Mouse (Mus musculus) thymus, postnatal 25 days (tissue): ENCODE data around the gene Dnajb1.
"Not testable (repeated sequence)": the region's sequence is repeated elsewhere in the genome, so short reads cannot be mapped to it uniquely, and the experiment has no call there.

ENCODE experiments used
- DNase-seq: peaks from one replicate; pipeline ENCODE4 v3.0.0; 2022

The Dnajb1 gene

GRCm38 (mm10) chr8:83578131-83579055 is 29.6 kb upstream of the Dnajb1 start:
- no peak for DNase-seq

- DNase-seq = no peak
These were observed 28.3 kb upstream of the Dnajb1 start for GRCm38 (mm10) chr8:83579676-83580075.

GRCm38 (mm10) chr8:83580826-83581225 is 27.2 kb upstream of the Dnajb1 start:
- no peak for DNase-seq

- no peak for DNase-seq
These were observed 25.8 kb upstream of the Dnajb1 start for GRCm38 (mm10) chr8:83582226-83582625.

GRCm38 (mm10) chr8:83583236-83583635 is 24.8 kb upstream of the Dnajb1 start:
- DNase-seq = no peak

GRCm38 (mm10) chr8:83584771-83585170 is 23.2 kb upstream of the Dnajb1 start:
- DNase-seq = no peak

- no peak for DNase-seq
These were observed 22.7 kb upstream of the Dnajb1 start for GRCm38 (mm10) chr8:83585333-83585732.

DNA sequence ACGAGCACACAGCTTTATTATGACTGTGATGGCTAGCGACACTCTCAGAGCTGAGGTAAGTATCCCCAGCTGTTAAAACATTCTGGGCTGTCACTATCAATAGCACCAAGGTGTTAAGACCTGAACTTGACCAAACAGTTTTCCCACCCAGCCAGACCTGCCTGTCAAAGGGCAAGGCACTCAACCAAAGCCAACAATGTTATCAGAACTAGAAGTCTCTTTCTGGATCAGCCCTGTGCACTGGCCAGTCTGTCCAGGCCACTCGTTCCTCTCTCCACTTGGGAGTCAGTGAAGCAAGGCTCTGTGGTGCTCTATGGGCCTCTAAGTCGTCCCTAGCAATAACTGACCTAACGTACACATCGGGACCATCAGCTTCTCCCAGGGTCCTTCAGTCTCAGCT is 20.3 kb upstream of the Dnajb1 start:
- no peak for DNase-seq

DNA sequence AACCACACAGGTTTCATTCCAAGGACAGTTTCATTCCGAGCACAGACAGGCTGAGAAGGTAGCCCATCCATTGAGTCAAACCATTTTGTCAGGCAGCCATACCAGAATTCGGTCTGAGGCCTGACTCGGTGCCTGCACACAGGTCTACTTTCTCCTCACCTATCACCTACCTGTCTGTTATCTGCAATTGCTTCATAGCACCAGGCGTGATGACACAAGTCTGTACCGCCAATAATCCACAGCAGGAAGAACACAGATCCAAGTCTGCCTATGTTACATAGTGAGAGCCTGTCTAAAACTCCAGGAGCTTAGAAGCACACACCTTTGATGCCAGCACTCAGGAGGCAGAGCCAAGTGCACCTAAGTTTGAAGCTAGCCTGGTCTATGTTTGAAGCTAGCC is 19.1 kb upstream of the Dnajb1 start:
- no peak for DNase-seq

DNA sequence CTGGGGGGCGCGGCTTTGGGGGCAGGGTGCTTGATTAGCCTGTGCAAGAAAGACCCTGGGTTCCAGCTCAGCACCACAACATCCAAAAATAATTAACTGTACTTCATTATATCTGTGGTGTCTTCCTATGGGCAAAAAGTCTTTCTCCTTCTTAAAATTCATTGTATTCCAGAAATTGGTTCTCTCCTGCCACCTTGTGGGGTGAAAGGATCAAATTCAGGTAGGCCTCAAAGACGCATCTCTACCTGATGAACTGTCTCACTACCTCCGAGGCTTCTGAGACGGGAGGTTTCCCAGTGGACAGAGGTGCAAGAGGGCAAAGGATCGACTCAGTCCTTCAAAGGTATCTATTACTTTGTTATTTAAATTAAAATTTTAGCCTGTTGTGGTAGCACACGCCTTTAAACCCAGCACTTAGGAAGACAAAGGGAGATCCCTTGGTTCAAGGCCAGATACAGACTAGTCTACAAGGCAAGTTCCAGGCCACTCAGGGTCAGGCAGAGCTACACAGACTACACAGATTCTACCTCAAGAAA is 17.4 kb upstream of the Dnajb1 start:
- no peak for DNase-seq

- no peak for DNase-seq
These were observed 15.3 kb upstream of the Dnajb1 start for GRCm38 (mm10) chr8:83592682-83593081.

GRCm38 (mm10) chr8:83593325-83594166 is 14.4 kb upstream of the Dnajb1 start:
- no peak for DNase-seq

DNA sequence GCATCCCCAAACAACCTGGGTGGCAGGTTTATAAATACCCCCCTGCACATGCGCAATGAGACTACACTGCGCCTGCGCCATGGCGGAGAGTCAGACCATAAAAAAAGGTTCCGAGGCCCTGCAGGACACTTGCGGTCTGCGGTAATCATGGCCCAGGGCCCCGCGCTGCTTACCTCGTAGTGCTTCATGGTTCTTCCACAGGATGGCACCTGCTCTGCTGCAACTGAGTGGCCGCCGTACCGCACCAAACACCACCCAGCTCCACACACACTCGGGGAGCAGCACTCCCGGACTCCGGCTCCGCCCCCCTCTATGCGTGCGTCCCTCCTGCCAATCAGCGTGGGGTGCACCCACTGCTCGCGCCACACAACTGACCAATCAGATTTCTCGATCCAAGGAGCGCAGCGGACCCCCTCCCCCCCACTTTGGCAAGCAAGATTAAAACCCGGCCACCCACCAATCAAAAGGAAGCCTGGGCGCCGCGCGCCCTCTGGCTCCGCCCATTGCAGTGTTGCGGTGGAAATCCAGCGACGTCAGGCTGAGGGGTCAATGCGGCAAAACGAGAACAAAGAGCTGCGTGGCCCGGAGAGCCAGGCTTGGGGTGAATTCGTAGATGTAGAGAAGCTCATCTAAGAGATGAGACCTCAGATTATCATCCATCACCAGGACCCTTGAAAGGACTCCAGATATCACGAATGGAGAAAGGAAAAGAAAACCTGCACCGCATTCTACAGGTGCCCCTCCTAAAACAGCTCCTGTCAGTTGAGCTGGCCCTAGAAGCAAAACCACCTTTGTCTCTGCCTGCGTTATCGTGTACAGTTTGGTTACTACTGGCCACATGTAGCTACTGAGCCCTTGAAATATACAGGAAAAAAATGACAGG is 13.6 kb upstream of the Dnajb1 start:
- DNase-seq = peak; percentile 95

GRCm38 (mm10) chr8:83595050-83595345 is 13.0 kb upstream of the Dnajb1 start:
- DNase-seq = not testable (repeated sequence)

DNA sequence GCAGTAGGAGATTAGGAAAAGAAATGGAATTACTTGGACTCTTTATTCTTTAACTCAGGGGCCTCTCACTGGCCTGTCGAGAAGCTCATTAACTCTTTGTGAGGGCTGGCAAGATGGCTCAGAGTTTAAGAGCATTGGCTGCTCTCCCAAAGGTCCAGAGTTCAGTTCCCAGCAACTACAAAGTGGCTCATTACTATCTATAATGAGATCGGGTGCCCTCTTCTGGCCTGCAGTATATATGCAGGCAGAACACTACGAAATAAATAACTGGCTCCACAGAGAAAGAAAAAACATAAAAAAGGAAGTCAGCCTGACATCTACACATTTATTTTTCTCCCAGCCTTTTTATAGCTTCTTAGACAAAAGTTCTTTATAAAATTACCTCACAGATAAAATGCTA is 11.6 kb upstream of the Dnajb1 start:
- DNase-seq = peak; percentile 43

GRCm38 (mm10) chr8:83598146-83598545 is 9.8 kb upstream of the Dnajb1 start:
- DNase-seq = no peak

- DNase-seq = no peak
These were observed 8.2 kb upstream of the Dnajb1 start for GRCm38 (mm10) chr8:83599814-83600213.

GRCm38 (mm10) chr8:83602650-83603029 is 5.4 kb upstream of the Dnajb1 start:
- no peak for DNase-seq

GRCm38 (mm10) chr8:83608398-83608829 is 421 bp downstream of the Dnajb1 start:
- peak; percentile 87 for DNase-seq

DNA sequence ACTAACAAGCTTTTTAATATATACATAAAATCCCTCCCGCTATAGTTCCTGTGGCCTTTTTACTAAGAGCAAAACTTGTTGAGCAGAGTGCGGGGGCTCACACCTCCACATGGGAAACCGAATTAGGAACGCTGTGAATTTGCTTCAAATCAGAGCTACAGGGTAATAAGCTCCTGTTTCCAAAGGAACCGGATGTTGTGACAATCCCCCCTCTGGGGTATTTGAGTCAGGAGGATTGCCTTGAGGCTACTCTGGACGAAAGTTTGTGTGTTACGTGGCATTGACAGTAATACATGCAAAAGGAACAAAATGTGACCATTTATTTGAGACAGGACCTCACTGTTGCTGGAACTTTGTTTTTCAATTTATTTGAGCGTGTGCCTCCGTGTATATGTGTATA is 1.1 kb downstream of the Dnajb1 start:
- no peak for DNase-seq

GRCm38 (mm10) chr8:83609547-83610180 is 1.7 kb downstream of the Dnajb1 start:
- no peak for DNase-seq

- DNase-seq = peak; percentile 78
These were observed 3.9 kb downstream of the Dnajb1 start for GRCm38 (mm10) chr8:83611921-83612320.
